Comparison of ENCODE assay signal across 9 mouse cellular contexts in the genomic region with DNA sequence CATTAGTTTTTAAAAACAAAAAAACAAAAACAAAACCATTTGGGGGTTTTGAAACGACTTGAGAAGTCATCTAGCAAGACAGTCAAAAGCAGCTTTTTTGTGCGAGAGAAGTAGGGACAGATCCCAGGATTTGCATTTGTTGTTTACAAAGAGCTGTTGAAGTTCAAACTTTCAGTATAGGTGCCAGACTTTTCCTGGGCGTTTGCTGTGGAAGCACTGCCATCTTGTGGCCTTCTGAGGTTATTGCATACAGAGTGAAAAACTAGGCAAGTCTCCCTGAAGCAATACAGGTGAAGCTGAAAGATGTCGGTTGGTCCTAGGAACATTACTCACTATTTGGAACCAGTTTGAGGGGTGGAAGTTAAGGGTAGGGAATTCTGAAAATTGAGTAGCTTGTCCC.
A peak's percentile ranks its signal among the peaks of the same experiment; 100 is the strongest.
DNase-seq lines count a peak whose midpoint lies in the region; ATAC-seq and TF ChIP-seq lines count a peak whose summit lies in the region.
"Had no signal": no experiment of that assay in that cellular context is flagged by ENCODE, and none has a peak within 500 bp of the region (broad histone marks: within the 10 kb centered on the region; RNA-seq: fewer than 3 reads in every experiment).

No protein-coding gene starts in this region.

- H3K9ac ChIP-seq in limb, embryonic 14.5 days (ENCODE audit: low read depth, low read length, severe bottlenecking) = no peak overlapping the region
- H3K9ac ChIP-seq: liver, embryonic 15.5 days had no signal

- no peaks in the 10 kb centered on the region for H3K27me3 ChIP-seq in limb, embryonic 14.5 days (ENCODE audit: control insufficient read depth, insufficient read depth, low read length)
- H3K27me3 ChIP-seq: liver, embryonic 15.5 days had no signal

- H3K4me3 ChIP-seq in embryonic fibroblast, embryonic 13.5 days (ENCODE audit: insufficient read depth, low read length) = no peak overlapping the region
- no peak overlapping the region for H3K4me3 ChIP-seq in limb, embryonic 14.5 days (replicated peaks; ENCODE audit: low read length)
- H3K4me3 ChIP-seq: liver, embryonic 15.5 days had no signal

- H3K4me1 ChIP-seq in embryonic fibroblast, embryonic 13.5 days (ENCODE audit: control insufficient read depth, insufficient read depth, low read length) = no peaks in the 10 kb centered on the region
- peaks cover 14% of the 10 kb centered on the region for H3K4me1 ChIP-seq in limb, embryonic 14.5 days (ENCODE audit: control insufficient read depth, insufficient read depth, low read length)
- H3K4me1 ChIP-seq: liver, embryonic 15.5 days had no signal

- ATAC-seq in CD4-positive, CD25-positive, alpha-beta regulatory T cell, adult 4 months = no peak
- ATAC-seq in limb, embryonic 14.5 days (ENCODE audit: low FRiP score, low read depth) = peak; percentile 55; the same call in 1 of the 2 replicates

- peaks cover 7% of the 10 kb centered on the region; the same call in 1 of the 2 replicates for H3K9me3 ChIP-seq in limb, embryonic 14.5 days (ENCODE audit: control insufficient read depth, low read length)
- H3K9me3 ChIP-seq: liver, embryonic 15.5 days had no signal

- peak; percentile 89 for TF ChIP-seq CTCF in brain, embryonic 14.5 days (IDR thresholded peaks at IDR 0.05; ENCODE audit: borderline replicate concordance, extremely low read depth, insufficient read depth, insufficient read length)
- peak; percentile 34; the same call in 1 of the 2 replicates for TF ChIP-seq CTCF in embryonic fibroblast, embryonic 13.5 days (IDR thresholded peaks at IDR 0.05; ENCODE audit: borderline replicate concordance, insufficient read depth, low read length)

- no peak overlapping the region for H3K4me2 ChIP-seq in limb, embryonic 14.5 days (replicated peaks; ENCODE audit: low read depth, low read length, severe bottlenecking)
- H3K4me2 ChIP-seq: liver, embryonic 15.5 days had no signal

- no peak overlapping the region for H3K27ac ChIP-seq in embryonic fibroblast, embryonic 13.5 days (ENCODE audit: insufficient read depth, low read length)
- H3K27ac ChIP-seq in limb, embryonic 14.5 days (replicated peaks; ENCODE audit: low read depth, low read length) = 0 out of 2 replicates have a peak overlapping the region, but pooled peaks have one; percentile 30
- H3K27ac ChIP-seq: liver, embryonic 15.5 days had no signal

- 3% methylated on average over 4 of the region's 4 CpGs for WGBS in limb, embryonic 14.5 days

- H3K36me3 ChIP-seq in limb, embryonic 14.5 days (ENCODE audit: control insufficient read depth, insufficient read depth, low read length) = no peaks in the 10 kb centered on the region
- H3K36me3 ChIP-seq: liver, embryonic 15.5 days had no signal

- TF ChIP-seq POLR2A in brain, embryonic 14.5 days (IDR thresholded peaks at IDR 0.05; ENCODE audit: borderline replicate concordance, extremely low read depth, insufficient read depth, insufficient read length, poor library complexity, severe bottlenecking) = no peak
- no peak for TF ChIP-seq POLR2A in embryonic fibroblast, embryonic 13.5 days (IDR thresholded peaks at IDR 0.05; ENCODE audit: low read depth, low read length)
- no peak for TF ChIP-seq POLR2A in limb, embryonic 14.5 days (IDR thresholded peaks at IDR 0.05; ENCODE audit: borderline replicate concordance, extremely low read depth, insufficient read depth, insufficient read length)

- peak; percentile 54 for DNase-seq in CD4-positive, CD25-positive, alpha-beta regulatory T cell, adult 2 months (ENCODE audit: low read depth, low spot score)
- DNase-seq in B cell, adult 2 months = peak; percentile 33 to 38
- peak; percentile 85 for DNase-seq in brain, embryonic 14.5 days (ENCODE audit: low read depth)
- DNase-seq in kidney, adult 9 months = peak; percentile 69
- DNase-seq in limb, embryonic 14.5 days (ENCODE audit: low spot score) = peak; percentile 89
- peak; percentile 67 to 71 for DNase-seq in right cerebral cortex, adult 2 months (ENCODE audit: low spot score in 2 of 2)

Comparison
In these comparisons a context has a peak if more than half of its experiments do, and no peak if none do; other contexts are left out.
1. DNase-seq: peak in every context shown above with its lines; median percentile 89 in limb, embryonic 14.5 days; 85 in brain, embryonic 14.5 days; 69 in kidney, adult 9 months; 69 in right cerebral cortex, adult 2 months; 54 in CD4-positive, CD25-positive, alpha-beta regulatory T cell, adult 2 months; 36 in B cell, adult 2 months.